Mouse (Mus musculus): ENCODE data around the gene Yme1l1.

Yme1l1 gene

DNA sequence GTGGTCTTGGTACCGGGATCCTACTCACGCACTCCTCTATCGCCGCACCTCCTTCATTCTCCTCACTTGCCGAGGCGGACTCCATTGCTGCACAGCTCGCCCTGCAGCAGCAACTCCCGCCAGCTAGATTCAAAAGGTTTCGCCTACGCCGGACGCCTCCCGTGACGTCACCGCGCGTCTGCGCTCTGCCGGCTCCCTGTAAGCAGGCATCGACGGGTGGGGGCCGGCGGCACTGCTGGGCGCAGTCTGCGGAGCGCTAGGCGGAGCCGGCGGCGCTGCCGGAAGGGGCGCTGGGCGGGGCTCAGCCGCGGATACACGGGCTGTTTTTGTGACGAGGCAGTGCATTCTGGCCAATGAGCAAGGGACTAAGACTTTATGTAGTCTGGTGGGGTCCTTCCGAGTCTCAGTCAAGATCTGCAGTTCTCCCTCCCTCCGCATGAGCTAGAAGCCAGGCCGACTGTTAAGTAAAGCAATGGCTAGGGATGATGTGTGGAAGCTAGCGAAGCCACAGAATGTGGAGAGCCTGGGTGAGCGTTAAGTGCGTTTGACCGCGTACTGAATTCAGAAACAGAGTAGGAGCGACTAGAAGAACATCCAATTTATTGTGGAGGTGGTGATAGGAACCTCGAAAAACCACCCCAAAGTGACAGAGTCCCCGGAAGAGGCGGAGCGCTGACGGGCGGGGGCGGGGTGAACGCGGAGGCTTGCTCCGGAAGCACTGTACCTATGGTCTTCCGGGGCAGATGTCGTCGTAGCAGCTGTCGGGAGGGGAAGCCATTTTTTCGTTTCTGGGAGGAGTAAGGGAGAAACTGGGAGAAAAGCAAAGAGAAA, at the start of gene Yme1l1, which contains the start of gene Mastl:
Gene Yme1l1 (plus strand): TSS at position 593 of the 831 bp plus-strand sequence.
Gene Mastl (minus strand): TSS at position 248 of the 831 bp plus-strand sequence.
- peak; percentile 97 to 98 for DNase-seq (ENCODE audit: low spot score in 2 of 2)

DNA sequence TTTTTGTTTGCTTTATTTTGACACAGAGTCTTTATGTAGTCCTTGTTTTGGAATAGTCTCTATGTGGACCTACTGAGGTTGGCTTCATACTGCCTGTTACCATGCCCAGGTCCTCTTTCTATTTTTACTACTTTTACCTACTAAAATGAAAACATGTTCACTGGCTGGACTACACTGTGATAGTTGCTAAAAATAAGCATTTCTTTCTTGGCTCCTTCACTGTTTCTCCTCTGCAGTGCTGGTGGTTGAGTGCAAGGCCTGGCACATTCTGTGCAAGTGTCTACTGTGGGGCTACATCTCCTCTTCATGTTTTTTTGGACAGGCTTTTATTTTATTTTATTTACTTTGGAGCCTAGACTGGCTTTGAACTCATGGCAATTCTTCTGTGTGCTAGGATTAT, 36.6 kb upstream of the Yme1l1 start:
- DNase-seq (ENCODE audit: low spot score in 2 of 2): no peak

DNA sequence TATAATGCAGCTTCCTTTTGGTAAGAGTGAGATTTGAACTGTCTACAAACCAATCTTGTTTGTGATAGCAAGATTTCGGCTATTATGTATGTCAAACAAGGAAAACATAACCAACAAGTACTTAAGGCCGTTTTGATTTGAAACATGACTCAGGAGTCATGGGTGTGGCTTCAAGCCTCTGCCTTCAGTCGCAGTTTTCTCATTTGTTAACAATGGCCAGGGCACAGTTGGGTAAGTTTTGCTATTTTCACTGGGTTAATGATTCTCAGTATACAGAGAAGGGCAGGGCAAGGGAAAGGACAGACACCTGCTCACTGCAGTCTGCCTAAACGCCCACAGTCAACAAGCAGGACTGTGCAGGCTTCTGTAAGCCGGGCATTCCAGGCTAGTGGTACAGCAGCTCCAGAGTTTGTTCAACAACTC, 959 bp upstream of the Yme1l1 start:
- no peak for DNase-seq (ENCODE audit: low spot score in 2 of 2)

DNA sequence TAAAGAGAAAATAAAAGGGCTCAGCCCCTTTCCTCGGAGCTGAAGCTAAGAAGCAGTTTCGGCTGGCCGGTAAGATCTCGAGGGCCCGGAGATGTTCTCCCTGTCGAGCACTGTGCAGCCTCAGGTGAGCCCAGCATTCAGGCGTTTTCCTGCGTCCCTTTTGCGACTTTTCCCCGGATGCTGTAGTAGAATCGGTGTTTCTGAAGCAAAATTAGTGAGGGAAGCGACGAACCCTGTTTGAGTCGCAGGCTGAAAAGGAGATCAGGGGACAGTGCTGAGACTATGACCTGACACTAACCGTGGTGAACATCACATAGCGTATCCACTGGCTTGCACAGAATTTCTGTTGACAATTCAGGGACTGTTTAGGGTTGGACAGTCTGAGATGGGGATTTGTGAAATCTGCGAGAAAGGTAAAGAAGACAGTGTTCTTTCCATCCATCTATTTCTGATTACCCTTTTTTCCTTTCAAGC, 476 bp downstream of the Yme1l1 start:
- DNase-seq (ENCODE audit: low spot score in 2 of 2): no peak

DNA sequence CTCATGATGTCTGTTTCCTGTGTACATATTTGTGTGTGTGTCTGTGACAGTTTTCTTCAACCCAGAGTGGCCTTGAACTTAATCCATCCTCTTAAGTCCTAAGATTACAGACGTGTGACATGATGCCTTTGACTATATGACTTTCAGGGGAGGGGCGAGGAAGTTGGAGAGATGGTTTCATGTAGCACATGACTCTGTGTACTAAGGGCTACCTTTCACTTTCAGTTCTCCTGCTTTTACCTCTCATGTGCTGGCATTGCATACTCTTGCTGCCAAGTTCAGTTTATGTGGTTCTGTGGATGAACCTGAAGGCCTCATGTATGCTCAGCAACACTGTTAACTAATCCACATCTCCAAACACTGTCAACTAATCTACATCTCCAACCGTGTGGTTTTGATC, 16.1 kb downstream of the Yme1l1 start:
- no peak for DNase-seq (ENCODE audit: low spot score in 2 of 2)

DNA sequence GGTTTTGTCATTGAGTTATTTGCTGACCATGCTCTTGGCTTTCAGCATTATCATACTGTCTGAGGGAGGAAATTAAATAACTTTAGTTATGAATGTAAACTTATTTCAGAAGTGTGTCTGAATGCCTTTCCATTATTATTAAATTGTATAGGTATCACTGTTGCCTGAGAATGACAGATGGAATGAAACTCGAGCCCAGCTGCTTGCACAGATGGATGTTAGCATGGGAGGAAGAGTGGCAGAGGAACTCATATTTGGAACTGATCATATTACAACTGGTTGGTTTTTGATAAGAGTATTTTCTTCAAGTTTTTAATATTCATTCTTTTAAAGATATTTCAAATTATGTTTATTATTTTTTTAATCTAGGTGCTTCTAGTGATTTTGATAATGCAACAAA, 38.2 kb downstream of the Yme1l1 start:
- no peak for DNase-seq (ENCODE audit: low spot score in 2 of 2)

DNA sequence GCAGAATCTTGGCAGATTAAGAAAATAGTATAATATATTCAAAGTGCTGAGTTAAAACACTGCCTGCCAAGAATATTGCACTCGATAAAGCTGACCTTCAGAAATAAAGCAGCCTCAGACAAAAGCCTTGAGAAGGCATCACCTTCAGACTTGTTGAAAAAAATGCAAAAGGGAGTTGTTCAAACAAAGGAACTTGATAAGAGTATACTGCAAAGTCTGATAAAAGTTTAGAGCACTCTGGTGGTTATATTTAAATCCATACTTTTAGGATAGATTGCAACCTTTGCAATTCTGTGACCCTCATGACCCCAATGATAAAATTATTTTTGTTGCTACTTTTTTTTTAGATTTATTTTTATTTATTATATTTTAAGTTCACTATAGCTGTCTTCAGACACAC, 44.9 kb downstream of the Yme1l1 start:
- DNase-seq (ENCODE audit: low spot score in 2 of 2): no peak

DNA sequence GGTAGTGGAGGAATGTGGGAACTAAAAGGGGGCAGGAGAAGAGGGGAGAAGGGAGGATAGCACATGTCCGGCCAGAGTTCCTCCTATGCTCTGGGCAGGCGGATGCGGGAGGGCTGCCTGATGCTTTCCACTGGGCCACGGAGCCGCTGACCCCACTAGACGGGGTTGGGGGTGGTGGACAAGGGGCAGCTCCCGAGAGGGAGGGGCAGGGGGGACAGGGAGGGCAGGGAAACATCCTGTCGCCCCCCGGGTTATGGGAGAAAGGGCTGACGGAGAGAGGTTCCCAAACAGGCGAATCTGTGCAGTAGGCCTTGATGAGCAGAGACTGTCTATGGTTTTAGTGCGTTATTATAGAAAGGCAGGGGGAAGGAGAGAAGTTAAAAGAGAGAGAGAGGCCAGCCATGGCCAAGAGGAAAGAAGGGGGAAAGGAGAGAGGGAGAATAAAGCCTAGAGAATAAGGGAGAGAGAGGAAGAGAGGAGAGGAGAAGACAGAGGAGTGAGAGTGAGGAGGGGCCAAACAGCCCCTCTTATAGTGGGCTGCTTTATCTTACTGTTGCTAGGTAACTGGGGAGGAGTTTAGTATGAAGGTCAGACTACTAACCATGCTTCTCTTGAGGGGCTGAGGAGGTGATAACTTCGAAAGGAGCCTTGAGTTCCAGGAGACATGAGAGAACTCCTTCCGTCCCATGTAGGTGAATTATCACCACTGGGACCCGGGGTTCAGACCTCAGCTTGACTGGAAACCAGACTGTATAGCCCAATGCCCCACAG, 46.9 kb downstream of the Yme1l1 start:
- no peak for DNase-seq (ENCODE audit: low spot score in 2 of 2)

DNA sequence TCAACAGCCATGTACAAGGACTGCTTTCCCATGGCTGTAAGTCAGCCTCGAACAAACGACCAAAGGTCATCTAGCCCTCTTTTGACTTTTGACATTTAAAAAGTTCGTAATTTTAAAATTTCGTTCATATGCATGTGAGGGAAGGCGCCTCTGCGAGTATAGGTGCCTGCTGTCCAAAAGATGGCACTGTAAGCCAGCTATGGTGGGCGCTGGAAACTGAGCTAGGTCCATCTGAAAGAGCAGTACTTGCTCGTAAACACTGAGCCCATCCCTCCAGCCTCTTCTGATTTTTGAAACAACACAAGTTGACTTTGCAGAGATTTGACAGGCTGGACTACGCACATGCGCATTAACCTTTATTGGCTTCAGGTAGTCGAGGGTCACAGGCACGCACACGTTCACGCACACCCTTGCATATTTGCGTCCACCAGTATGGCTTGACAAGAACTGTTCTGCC, 50.9 kb downstream of the Yme1l1 start, which contains the start of gene 4931423N10Rik:
Gene 4931423N10Rik (plus strand): TSS at position 407 of the 457 bp plus-strand sequence.
- DNase-seq (ENCODE audit: low spot score in 2 of 2): no peak

DNA sequence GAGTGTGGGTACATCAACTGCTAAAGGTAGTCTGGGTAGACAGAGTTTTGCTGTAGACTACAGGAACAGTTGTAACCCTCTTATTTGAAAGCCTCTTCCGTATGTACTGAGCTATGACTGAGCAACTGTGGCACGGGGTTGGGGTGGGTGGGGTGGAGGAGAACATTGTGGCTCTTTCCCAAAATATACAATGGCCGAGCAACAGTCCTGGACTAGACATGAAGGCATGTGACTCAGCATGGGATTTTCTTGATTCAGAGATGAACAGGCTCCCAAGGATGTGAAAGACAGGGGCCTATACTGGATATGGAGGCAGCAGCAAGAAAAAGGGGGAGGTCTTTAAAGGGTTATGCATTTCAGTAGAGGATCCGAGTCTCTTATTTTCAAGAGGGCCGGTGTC, 57.5 kb downstream of the Yme1l1 start:
- no peak for DNase-seq (ENCODE audit: low spot score in 2 of 2)

DNA sequence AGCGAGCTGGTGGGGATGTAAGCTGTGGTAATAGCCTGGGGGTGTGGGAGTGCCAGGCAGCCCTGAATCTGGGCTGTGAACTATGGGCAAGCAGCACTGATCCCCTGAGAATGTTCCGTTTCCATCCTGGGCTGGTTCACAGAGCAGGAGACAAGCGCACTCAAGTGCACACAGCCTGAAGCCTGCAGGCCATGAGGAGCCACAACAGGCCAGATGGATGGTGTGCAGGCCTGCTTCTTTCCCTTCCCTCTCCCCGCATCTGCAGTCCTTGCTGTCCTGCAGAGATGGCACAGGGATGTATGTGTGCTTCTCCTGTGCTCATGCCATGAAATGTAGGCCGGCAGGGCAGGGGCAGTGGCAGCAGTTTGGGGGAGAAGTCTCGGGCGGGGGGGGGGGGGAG, 69.0 kb downstream of the Yme1l1 start:
- DNase-seq (ENCODE audit: low spot score in 2 of 2): no peak

DNA sequence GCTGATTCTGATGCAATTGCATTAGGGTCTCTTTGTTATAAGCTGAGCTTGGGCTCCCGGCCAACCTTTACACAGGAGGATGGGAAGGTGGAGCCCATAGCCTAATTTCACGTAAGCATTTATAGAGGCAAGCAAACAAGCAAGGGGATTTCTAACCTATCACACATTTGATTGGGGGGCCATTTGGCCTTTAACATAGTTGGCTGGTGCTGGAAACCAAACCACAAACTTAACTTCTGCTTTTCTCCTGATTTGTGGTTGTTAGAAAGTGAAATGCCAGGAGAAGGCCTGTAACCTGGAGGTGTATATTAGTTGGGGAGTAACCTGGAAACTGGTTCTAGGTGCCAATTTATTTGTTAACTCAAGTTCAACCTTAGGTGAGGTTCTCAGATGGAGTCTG, 72.3 kb downstream of the Yme1l1 start:
- DNase-seq (ENCODE audit: low spot score in 2 of 2): no peak

DNA sequence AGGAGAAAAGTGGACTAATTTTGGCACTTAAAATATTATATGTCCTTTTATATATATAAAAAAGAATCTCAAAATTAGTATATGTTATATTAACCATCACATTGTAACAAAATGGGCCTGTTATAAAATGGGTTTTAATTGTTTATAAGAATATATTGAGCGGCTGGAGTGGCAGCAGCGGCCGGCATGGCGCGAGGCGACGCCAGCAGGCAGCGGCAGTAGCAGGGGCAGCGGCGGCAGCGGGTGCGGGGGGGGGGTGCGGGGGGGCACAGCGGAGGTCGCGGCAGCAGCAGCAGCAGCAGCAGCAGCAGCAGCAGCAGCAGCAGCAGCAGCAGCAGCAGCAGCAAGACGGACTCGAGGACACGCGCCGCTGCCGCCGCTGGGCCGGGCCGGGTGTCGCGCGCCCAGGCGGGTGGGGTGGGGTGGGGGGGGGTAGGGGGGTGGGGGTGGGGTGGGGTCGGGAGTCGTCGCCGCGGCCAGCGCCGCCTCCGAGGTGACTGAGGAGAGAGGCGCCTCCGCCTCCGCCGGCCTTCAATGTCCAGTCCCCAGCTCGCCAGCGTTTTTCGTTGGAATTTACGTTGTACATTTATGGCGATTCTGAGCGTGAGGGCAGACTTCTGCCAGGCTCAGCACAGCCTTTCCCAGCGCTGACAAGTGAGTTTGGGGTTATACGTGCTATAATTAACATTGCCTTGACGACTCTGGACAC, 78.0 kb downstream of the Yme1l1 start:
- DNase-seq (ENCODE audit: low spot score in 2 of 2): no peak

Data from right cerebral cortex, adult 2 months (tissue).